Mouse (Mus musculus) midbrain, postnatal 0 days (tissue): ENCODE data around the gene Gpkow. TPM values are rescaled to one million over a fixed set of nuclear protein-coding genes. Genes with fewer than 3 reads are reported as not detected.

ENCODE experiments used
- ATAC-seq: fragments of 200-750 bp; cut with Nextera tagmentation; 2 replicates; pipeline ENCODE4 v1.8.0; 2017; ENCODE audit warnings: moderate number of reproducible peaks, mild to moderate bottlenecking, moderate TSS enrichment, moderate library complexity; ENCODE audit not compliant: low FRiP score
- DNase-seq: peaks from one replicate; pipeline ENCODE4 v3.0.0-alpha.2; 2015; ENCODE audit warnings: low spot score
- H3K27ac ChIP-seq: fragments of 300-500 bp; sonication (generic); 2 replicates; pipeline ENCODE4 v1.5.1; 2014; ENCODE audit warnings: low read depth, mild to moderate bottlenecking, low read length, mixed read lengths
- H3K27me3 ChIP-seq: fragments of 300-500 bp; sonication (generic); 2 replicates; pipeline ENCODE4 v1.6.1; 2014; ENCODE audit warnings: low read length, control low read depth, mixed read lengths; ENCODE audit not compliant: insufficient read depth
- H3K36me3 ChIP-seq: fragments of 300-500 bp; sonication (generic); 2 replicates; pipeline ENCODE4 v1.6.1; 2014; ENCODE audit warnings: low read length, control low read depth, mixed read lengths; ENCODE audit not compliant: insufficient read depth
- H3K4me1 ChIP-seq: fragments of 300-500 bp; sonication (generic); 2 replicates; pipeline ENCODE4 v1.6.1; 2014; ENCODE audit warnings: mild to moderate bottlenecking, control low read depth, antibody characterized with exemption, low read length, mixed read lengths; ENCODE audit not compliant: insufficient read depth
- H3K4me2 ChIP-seq: fragments of 300-500 bp; sonication (generic); 2 replicates; pipeline ENCODE4 v1.6.1; 2014; ENCODE audit warnings: low read depth, mild to moderate bottlenecking, low read length, mixed read lengths; ENCODE audit not compliant: poor library complexity, severe bottlenecking
- H3K4me3 ChIP-seq: fragments of 300-500 bp; sonication (generic); 2 replicates; pipeline ENCODE4 v1.5.1; 2014; ENCODE audit warnings: low read depth, mild to moderate bottlenecking, low read length, moderate library complexity
- H3K9ac ChIP-seq: fragments of 300-500 bp; sonication (generic); replicated peaks from 2 replicates; pipeline ENCODE4 v1.6.1; 2014; ENCODE audit warnings: mild to moderate bottlenecking, low read length, moderate library complexity, mixed read lengths; ENCODE audit not compliant: poor library complexity, severe bottlenecking
- H3K9me3 ChIP-seq: fragments of 300-500 bp; sonication (generic); 2 replicates; pipeline ENCODE4 v1.6.1; 2016; ENCODE audit warnings: low read length, control low read depth
- CTCF ChIP-seq: IDR thresholded peaks from 2 replicates; pipeline ENCODE4 v1.5.1; 2016; ENCODE audit warnings: antibody characterized with exemption, mild to moderate bottlenecking
- WGBS: fragments of 180-500 bp; shearing (Covaris S2); extraction: QIAGEN DNeasy Blood & Tissue Kit; methylation state at CpG from one replicate; pipeline ENCODE4 v1.1.7; 2014; 5-methylcytosine and 5-hydroxymethylcytosine counted together
- polyA plus RNA-seq: library from polyadenylated mRNA; unstranded; fragments of >200 nt; fragmentation: Nextera tagmentation; extraction: Ambion mirVana; gene quantifications from 2 replicates; pipeline ENCODE4 v1.2.1, GENCODE M21; 2015
- total RNA-seq: library from RNA; depleted of rRNA; stranded (reverse); fragments of >200 nt; gene quantifications from 2 replicates; pipeline ENCODE4 v1.2.3, GENCODE M21; 2014

The Gpkow gene
- total and polyA plus RNA-seq, 2 experiments from 2014 or later: 11.9 to 41.6 TPM

DNA sequence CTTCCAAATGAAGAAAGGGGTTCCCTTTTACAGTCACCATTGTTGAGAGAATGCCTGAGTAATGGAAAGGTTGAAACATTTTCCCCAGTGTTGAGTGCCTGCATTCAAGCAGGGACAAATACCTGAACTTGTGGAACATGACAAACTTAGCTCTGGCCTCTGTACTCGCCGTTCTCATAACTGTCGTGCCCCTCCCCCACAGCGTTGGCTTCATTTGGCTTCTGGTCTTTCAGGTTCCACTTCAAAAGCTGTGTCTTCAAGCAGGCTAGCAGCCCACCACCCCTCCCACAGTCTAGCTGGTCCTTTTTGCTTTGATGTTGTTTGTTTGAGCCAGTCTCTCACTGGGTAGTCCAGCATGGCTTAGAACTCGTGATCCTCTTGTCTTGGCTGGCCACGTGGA, 24.2 kb upstream of the Gpkow start:
- Histone ChIP-seq H3K9ac (no peak overlapping the region), H3K4me2 (no peak overlapping the region), H3K4me3 (no peak overlapping the region), H3K36me3 (no peaks in the 10 kb centered on the region), H3K4me1 (no peaks in the 10 kb centered on the region), H3K27ac (no peak overlapping the region), H3K9me3 (peaks cover 3% of the 10 kb centered on the region; the same call in 1 of the 2 replicates), H3K27me3 (no peaks in the 10 kb centered on the region)
- no peak for TF ChIP-seq CTCF
- no peak for ATAC-seq
- no peak for DNase-seq
- 60% methylated on average over 6 of the region's 6 CpGs for WGBS

- no peak for TF ChIP-seq CTCF
- 0 out of 2 replicates have a peak overlapping the region, but pooled peaks have one; percentile 40 for H3K4me2 ChIP-seq
- H3K36me3 ChIP-seq: no peaks in the 10 kb centered on the region
- 48% methylated on average over 12 of the region's 12 CpGs for WGBS
- H3K4me1 ChIP-seq: no peaks in the 10 kb centered on the region
- no peak overlapping the region for H3K9ac ChIP-seq
- ATAC-seq: no peak
- no peak for DNase-seq
- no peak overlapping the region for H3K27ac ChIP-seq
- no peaks in the 10 kb centered on the region for H3K27me3 ChIP-seq
- H3K4me3 ChIP-seq: peak overlapping the region; percentile 24; the same call in 1 of the 2 replicates
- H3K9me3 ChIP-seq: peaks cover 3% of the 10 kb centered on the region; the same call in 1 of the 2 replicates
Measured at GRCm38 (mm10) chrX:7673578-7674281, 23.2 kb upstream of the Gpkow start.

DNA sequence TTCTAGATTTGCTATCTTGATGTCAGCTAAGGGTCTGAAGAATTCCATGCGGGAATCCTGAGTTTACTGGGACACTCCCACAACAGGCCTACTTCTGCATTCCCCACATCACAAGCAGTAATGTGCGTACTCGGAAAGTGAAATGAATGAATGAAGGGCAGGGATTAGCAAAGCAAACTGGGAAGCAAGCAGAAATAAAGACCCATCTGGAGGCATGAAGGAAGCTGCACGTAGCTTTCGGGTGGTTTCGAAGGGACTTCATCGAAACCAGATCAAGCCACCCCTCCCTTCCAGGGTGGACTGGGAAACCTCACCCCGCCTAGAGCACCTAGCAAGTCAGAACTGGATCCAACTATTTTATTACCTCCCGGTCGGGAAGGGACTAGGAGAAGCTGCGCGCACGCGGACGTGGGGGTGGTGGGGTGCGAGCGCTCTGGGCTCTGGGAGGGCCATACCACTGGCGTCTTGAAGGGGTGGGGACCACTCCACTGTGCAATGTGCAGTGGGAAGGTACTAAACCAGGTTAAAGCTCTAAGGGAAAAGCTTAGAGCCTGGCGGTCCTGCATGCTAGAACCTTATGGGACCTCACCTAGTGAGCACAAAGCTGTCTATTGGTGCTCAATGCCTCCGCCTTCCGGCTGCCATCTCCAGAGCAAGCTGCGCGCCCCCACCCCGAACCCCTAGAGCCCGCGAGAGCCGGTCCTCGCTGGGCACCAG, 22.5 kb upstream of the Gpkow start:
- Histone ChIP-seq H3K4me2 (peak overlapping the region; percentile 40), H3K27ac (no peak overlapping the region), H3K36me3 (no peaks in the 10 kb centered on the region), H3K27me3 (no peaks in the 10 kb centered on the region), H3K9ac (no peak overlapping the region), H3K4me1 (no peaks in the 10 kb centered on the region), H3K9me3 (peaks cover 3% of the 10 kb centered on the region; the same call in 1 of the 2 replicates), H3K4me3 (peak overlapping the region; percentile 24)
- DNase-seq (peak; percentile 21), ATAC-seq (peak; percentile 61; the same call in 1 of the 2 replicates)
- no peak for TF ChIP-seq CTCF
- 32% methylated on average over 26 of the region's 28 CpGs for WGBS

- Histone ChIP-seq H3K4me3 (peak overlapping the region; percentile 24), H3K9me3 (peaks cover 3% of the 10 kb centered on the region; the same call in 1 of the 2 replicates), H3K27ac (no peak overlapping the region), H3K9ac (no peak overlapping the region), H3K27me3 (no peaks in the 10 kb centered on the region), H3K4me1 (no peaks in the 10 kb centered on the region), H3K4me2 (peak overlapping the region; percentile 40), H3K36me3 (no peaks in the 10 kb centered on the region)
- ATAC-seq: peak; percentile 15; the same call in 1 of the 2 replicates
- 44% methylated on average over 10 of the region's 10 CpGs for WGBS
- TF ChIP-seq CTCF: no peak
- no peak for DNase-seq
Measured at GRCm38 (mm10) chrX:7675001-7675380, 21.9 kb upstream of the Gpkow start.

DNA sequence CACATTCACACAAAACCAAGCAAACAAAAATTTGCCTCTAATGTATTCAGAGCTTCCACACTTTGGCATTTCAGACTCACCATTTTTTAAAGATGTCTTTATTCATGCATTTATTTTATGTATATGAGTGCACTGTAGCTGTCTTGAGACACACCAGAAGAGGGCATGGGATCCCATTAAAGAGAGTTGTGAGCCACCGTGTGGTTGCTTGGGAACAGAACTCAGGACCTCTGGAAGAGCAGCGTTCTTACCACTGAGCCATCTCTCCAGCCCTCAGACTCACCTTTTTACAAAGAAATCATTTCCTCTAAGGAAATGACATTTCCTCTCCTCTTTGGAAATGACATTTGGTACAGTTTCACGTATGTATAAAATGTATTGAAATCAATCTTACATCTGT, 17.9 kb upstream of the Gpkow start:
- Histone ChIP-seq H3K27ac (no peak overlapping the region), H3K4me3 (no peak overlapping the region), H3K4me2 (no peak overlapping the region), H3K9ac (no peak overlapping the region), H3K4me1 (no peaks in the 10 kb centered on the region), H3K36me3 (no peaks in the 10 kb centered on the region), H3K9me3 (no peaks in the 10 kb centered on the region), H3K27me3 (no peaks in the 10 kb centered on the region)
- ATAC-seq (no peak), DNase-seq (no peak)
- TF ChIP-seq CTCF: no peak; the same call in 1 of the 2 replicates
- 42% methylated on average over 3 of the region's 3 CpGs for WGBS
